Mouse (Mus musculus) activated CD4-positive, CD25-positive, alpha-beta regulatory T cell, adult 9 weeks (primary cell): ENCODE measurements around the gene Met. TPM values are rescaled to one million over a fixed set of nuclear protein-coding genes. Genes with fewer than 3 reads are reported as not detected.

Experiments
- polyA plus RNA-seq: library from polyadenylated mRNA; unstranded; fragments of 100-300 nt; shearing (Covaris generic); gene quantifications from one replicate; pipeline ENCODE4 v1.2.1, GENCODE M21; 2017

Gene Met
- polyA plus RNA-seq = not detected

GRCm38 (mm10) chr6:17463434-17464280 is at the start of gene Met:
Gene Met (plus strand): TSS chr6:17463800.

Other genes starting within 250 kb of the Met start
- 0.59 TPM for gene Cav2, start 182.6 kb upstream of the Met start, polyA plus RNA-seq
- gene Cav1, start 157.5 kb upstream of the Met start, polyA plus RNA-seq = 0.15 TPM
- 327 TPM for gene Capza2, start 172.4 kb downstream of the Met start, polyA plus RNA-seq
- gene St7, start 229.1 kb downstream of the Met start, polyA plus RNA-seq = 2.2 TPM